Mouse (Mus musculus): Measurements from ENCODE around the gene Arhgef39.
"Not testable (repeated sequence)": the region's sequence is repeated elsewhere in the genome, so short reads cannot be mapped to it uniquely, and the experiment has no call there.

Gene Arhgef39

DNA sequence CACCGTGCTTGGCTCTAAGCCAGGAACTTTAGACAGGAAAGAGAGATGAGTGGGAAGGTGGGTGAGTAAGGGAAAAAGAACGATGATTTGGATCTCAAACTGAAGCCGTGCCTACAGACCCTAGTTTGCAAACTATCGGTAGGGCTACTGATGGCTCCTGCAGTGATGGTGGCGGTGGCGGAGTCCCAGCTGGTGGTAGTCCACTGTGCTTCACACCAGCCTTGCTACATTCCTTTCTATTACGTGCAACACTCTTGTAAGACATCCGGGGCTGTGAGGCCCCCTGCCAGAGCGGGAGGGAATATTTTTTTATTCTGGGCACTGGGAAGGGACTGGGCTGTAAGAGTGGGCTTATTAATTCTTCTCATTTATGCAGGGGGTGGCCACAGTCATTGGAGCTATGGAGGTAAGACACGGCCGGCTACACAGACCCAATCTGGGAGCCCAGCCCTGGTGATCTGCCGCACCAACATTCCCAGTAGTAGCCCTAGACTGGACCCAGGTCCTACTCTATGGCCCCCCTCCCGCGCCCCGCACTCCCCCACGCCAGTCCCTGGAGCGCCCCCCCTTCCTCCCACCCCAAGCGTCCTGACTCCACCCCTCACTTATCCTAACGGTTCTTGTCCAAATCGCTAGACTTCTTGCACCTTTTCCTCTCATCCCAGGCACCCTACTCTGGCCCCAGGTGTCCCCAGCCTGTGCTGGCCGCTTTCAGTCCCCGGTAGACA is 8.6 kb upstream of the Arhgef39 start:
- DNase-seq (ENCODE audit: low spot score), result no peak

DNA sequence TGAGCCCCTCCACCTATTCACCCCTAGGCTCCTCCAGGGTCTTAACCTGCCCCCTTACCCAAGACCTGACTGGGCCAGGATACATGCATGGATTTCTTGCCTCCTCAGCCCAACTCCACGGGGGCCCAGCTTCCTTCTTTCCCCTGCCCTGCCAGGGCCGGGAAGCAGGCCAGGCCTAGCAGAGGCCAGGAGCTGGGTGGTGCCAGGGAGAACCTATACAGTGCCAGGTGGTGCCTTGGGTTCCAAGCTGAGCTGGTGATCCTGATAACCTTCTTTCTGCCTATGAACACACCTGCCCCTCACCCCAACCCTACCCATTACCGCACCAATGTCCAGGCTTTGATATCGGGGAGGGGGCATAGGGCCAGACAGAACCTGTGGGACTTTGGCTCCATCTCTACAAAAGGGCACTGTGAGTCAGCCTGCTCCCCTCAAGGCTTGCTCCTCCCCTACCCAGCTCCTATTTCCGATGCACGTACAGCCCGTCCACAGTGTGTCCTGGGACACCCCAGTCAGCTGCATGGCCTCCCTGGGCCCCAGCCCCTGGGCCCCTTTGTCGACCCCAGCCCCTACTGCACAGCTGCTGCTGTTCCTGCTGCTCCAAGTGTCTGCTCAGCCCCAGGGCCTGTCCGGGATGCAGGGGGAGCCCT is 7.2 kb upstream of the Arhgef39 start, which contains the start of gene Car9:
TSS of gene Car9 (plus strand) at position 431 of the 650 bp plus-strand sequence.
- DNase-seq (ENCODE audit: low spot score), result no peak

DNA sequence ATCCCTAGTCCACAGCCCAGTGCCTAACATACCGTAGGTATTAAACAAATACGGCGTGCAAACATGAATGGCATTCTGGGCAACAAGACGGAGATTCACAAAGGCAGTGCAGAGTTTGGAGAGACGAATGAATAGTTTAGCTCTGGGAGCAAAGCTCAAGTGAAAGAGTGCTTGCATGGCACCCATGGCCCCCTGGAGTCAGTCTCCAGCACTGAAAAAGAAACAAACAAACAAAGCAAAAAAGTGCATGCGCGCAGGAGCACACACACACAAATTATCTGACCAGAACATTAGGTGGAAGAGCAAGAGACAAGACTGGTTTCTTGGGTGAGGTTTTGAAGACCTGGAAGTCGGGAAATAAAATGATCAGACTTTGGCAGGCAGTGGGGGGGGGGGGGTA is 6.6 kb upstream of the Arhgef39 start:
- DNase-seq (ENCODE audit: low spot score), result no peak

DNA sequence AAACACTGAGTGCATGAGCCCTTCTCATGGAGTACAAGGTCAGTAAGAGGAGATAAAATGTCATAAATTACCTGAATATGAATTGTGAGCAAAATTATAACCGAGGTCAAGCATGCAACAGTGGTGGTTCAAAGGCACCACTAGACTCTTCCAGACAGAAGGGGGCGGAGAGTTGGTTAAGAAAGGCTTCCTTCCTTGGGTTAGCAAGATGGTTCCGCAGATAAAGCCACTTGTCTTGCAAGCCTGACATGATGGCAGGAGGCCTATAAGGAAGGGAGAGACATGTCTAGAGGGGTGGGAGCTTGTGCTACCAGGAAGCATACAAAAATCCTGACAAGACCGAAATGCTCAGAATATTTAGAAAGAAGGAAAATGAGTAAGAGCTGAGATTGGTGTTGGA is 4.8 kb upstream of the Arhgef39 start:
- DNase-seq (ENCODE audit: low spot score), result no peak

DNA sequence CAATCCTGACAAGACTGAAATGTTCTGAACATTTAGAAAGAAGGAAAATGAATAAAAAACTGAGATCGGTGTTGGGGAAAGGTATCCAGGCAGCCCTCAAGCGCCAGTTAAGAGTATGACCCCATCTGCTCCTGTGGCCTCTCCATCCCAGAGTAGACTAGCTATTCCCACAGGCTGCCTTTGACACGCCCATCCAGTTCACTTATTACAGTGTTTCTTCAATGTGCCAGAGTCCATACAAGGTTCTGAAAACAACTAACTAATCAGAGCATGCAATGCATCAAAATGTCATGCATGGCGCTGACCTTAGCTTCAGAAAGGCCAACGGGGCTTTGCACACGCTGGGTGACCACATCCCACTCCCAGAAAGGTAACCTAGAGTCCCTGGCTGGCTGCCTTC is 4.0 kb upstream of the Arhgef39 start:
- no peak for DNase-seq (ENCODE audit: low spot score)

DNA sequence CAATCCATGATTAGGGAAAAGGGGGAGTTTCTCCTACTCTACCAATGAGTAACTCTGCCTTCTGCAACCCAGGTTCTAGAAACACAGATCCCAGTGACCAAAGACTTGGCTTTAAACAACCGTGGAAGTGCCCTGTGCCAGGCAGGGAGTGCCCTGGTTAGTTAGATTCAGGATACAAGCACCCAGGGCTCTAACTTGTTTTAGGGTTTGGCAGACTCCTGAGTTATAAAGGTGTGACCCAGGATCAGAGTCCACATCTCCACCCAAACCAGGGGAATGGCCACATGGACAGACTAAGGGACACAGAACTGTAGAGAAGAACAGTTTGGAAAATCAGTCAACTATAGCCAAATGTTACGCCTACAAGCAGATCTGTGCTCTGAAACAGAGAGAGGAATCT is 3.5 kb upstream of the Arhgef39 start:
- DNase-seq (ENCODE audit: low spot score), result no peak

DNA sequence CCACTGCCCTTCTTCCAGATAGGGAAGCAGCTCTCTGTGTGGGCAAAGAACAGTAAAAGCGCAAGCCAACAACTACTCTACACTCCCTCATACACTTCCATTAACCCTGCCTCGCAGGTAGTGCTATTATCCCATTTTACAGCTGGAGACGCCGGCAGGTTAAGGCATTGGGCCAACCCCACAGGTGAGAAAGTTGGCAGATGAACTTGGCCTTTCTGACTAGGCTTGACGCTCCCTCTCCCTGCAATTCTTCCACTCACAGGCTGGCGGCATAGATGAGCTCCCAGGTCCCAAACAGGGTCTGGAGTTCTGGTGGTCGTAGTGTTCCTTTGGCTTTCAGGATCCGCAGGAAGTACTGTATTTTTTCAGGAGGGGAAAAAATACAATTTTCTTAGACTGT is 512 bp downstream of the Arhgef39 start:
- no peak for DNase-seq (ENCODE audit: low spot score)

DNA sequence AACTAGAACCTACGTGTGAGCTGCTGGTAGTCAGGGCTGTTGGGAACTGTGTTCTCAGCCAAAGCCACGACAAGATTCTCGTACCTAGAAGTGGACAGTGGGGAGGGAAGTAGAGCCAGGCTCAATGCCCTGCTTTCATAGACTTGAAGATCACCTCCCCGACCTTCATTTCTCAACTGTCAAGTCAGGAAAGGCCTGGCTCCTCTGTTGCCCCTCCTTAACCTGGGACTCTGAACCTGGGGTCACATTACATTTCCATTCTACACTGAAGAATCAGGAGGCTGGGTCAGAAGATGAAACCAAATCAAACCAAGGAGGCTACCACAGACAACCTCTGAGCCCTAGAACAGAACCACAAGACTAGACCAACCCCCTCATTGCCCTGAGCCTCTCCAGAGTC is 1.5 kb downstream of the Arhgef39 start:
- DNase-seq (ENCODE audit: low spot score), result no peak

DNA sequence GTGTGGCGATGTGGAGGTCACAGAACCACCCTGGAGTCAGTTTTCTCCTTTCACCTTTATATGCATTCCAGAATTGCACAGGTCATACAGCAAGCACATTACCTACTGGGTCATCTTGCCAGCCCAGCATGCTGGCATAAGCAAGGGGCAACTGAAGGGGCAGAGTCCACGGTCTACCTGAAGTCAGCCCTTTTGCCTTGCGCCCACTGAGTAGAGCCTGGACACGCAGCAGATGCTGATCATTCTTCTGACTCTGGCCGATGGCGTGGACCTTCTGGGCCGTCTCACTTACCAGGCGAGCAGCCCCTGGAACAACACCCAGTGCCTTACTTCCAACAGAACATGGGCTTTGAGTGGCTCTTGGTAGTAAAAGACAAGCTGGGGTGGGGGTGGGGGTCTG is 2.1 kb downstream of the Arhgef39 start:
- no peak for DNase-seq (ENCODE audit: low spot score)

DNA sequence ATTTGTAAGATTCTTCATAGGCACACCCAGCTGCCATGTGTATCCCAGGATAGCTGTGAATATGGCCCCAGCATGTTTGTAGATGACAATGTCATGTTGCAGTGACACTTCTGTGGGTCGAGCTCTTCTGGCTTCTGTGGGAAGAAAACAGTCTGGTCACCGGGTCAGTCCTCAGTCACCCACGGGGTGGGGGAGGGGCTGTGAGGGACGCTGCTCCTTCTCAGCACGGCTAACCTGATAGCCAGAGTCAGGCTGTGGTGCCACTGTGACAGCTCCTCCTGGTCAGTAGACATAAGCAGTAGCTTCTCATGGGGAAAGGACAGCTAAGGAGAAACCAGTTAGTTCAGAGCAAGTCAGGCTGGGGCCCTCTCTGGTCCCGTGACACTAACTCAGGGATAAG is 2.9 kb downstream of the Arhgef39 start:
- DNase-seq (ENCODE audit: low spot score), result no peak

DNA sequence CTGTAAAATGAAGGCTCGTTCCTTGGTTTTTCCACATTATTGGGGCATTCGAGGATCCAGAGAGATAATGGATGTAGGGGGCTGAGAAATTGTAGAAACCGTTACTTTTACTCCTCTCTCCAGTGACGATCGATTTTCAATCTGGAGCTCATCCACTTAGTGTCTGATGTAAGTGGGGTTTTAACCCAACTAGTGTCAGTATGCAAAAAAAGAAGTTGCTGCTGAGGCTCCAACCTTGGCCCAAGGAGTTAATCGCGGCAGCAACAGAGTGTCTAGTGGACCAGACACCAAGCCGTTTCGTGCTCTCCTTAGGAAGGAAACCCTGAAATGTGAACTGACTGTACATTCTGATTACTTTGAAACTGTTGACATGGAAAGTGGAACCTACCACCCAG is 5.7 kb downstream of the Arhgef39 start:
- no peak for DNase-seq (ENCODE audit: low spot score)

DNA sequence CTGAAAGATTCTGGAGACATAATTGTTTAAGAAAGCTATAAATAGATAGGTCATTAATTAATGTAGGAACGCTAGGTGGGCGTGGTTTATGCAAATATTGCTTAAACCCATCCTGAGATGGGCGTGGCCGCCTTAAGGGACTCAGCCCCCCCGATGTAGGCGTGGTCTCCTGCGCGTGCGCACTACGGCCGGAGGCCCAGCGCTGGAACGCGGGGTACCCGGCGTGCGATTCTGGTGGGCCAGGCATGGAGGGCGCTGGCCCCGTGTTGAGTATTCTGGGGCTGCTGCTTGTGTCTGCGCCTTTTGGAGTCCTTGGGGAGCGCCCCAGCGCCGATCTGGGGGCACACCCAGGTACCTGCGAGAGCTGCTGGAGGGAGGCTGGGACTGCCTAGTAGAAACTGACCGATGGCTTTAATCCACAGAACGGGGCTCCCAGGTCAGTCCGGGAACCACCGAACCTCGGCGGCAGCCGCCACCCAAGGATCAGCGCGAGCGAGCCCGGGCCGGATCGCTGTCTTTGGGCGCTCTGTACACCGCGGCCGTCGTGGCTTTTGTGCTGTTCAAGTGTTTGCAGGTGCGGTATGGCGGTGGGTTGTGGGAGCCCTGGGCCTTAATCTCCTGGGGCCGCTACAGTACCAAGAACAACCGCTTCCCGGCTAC is 6.2 kb downstream of the Arhgef39 start:
- DNase-seq (ENCODE audit: low spot score), result peak; percentile 92

DNA sequence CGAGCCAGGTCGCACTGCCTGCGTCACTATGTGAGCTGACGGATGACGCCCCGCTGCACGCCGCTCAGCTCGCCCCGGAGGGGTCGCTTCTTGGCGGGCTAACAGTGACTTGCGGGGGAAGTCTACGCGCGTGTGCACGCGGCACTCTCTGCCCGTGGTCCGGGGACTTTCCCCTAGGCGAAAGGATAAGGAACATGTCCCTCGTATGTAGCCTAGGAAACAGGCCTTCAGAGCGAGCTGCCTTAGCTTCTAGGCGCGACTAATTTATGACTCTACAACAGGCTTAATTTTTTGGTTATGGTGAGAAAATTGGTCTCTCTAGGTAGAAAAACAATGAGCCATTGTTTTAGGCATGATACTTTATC is 6.7 kb downstream of the Arhgef39 start, which contains the start of gene Ccdc107:
TSS of gene Ccdc107 (plus strand) at position 80 of the 365 bp plus-strand sequence.
- DNase-seq (ENCODE audit: low spot score), result peak; percentile 87

DNA sequence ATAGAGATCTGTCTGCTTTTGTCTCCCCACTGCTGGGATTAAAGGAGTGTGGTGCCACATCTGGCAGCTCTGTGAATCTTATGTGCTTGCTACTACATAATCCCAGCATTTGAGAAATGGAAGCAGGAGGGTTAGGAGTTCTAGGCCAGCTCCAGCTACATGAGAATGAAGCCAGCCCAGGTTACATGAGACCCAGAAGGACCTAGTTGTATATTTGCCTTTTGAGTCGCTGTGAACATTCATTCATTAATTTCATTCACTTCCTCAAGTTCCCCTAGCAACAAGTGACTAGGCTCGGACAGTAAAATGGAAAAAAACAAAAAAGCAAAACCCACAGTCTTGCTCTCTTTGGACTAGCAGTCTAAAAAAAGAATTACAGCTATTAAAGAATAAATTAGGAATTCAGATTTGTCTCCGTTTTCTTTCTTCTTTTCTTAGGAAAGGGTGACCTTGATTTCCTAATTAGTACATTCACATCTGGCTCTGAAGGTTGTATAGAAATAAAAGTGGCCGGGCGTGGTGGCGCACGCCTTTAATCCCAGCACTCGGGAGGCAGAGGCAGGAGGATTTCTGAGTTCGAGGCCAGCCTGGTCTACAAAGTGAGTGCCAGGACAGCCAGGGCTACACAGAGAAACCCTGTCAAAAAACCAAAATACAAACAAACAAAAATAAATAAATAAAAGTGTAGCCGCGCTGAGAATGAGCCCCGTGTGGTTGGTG is 7.2 kb downstream of the Arhgef39 start:
- no peak for DNase-seq (ENCODE audit: low spot score)

DNA sequence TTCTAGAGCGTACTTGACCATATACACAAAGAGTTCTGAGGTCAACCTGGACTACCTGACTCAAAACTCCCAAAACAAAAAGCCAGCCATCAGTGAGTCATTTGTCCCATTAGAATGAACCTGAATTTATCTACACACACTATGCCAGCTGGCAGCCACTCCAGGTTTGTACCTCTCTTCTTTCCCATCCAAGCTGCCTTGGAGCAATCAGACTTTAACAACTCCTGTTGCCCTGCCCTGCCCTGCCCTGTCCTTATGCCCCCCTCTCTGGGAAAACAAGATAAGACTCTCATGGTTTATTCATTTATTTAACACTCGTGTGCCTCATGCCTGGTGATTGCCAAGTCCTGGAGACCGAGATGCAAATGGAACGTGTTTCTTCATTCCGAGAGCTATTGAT is 8.7 kb downstream of the Arhgef39 start:
- DNase-seq (ENCODE audit: low spot score), result no peak

DNA sequence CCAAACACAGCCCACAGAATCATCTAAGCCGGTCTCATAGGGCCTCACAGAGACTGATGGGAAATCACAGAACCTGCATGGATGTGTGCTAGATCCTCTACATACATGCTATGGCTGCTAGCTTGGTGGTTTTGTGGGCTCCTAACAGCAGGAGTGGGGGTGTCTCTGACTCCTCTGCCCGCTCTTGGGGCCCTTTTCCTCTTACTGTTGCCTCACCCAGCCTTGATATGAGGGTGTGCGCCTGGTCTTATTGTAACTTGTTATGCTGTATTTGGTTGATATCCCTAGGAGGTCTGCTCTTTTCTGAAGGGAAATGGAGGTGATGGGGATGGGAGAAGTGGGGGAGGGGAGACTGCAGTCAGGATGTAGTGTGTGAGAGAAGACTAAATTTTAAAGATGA is 9.9 kb downstream of the Arhgef39 start:
- no peak for DNase-seq (ENCODE audit: low spot score)

DNA sequence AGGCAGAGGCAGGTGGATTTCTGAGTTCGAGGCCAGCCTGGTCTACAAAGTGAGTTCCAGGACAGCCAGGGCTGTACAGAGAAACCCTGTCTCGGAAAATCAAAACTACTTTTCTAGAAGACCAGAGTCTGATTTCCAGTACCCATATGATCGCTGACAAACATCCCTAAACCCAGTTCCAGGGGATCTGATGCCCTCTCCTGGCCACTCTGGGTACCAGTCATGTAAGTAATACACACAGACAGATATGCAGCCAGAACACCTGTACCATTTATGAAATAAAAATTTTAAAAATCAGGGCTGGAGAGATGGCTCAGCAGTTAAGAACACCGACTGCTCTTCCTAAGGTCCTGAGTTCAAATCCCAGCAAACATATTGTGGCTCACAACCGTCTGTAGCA is 13.8 kb downstream of the Arhgef39 start:
- DNase-seq (ENCODE audit: low spot score), result not testable (repeated sequence)

DNA sequence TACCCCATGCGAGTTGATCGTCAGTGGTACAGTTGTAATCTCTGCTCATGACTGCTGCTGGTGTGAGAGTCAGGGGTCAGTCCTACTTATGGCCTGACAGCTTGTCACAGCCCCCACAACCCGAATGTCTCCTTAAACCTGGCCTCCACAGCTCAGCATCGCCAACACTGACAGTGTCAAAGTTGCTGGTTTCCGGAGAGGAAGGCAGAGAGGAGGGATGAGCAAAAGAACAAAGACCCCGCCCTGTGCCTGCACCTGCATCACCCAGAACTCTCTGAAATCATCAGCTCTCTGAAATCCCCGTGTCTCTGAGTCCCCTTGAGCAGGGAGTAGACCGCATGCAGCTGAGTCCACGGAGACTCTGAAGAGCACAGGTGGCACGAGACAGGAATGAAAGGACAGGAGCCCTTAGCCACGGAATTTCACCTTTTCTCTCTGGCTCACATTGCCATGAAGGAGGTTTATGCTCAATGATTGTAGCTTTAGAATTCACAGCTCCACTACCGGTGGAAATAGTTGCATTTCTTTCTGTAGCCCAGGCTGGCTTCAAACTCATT is 15.9 kb downstream of the Arhgef39 start, which contains the start of gene Sit1:
TSS of gene Sit1 (minus strand) at position 200 of the 557 bp plus-strand sequence.
- no peak for DNase-seq (ENCODE audit: low spot score)

DNA sequence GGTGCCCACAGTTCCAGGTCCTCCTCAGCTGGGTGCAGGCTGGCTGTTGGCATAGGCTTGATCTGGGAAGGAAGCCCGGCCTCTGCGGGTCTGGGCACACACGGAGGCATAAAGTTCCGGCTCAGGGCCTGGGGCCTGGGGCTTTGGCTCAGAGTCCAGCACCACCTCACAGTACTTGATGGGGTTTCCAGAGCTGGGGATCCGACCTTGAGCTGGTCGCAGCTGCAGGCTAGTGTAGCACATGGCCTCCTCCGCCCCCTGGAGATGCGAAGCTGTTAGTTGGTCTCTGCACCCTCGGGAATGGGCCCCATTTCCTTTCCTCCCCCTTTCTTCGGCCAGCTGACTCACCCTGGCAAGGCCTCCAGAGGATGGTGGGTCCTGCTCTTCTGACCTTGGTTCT is 16.9 kb downstream of the Arhgef39 start:
- no peak for DNase-seq (ENCODE audit: low spot score)

DNA sequence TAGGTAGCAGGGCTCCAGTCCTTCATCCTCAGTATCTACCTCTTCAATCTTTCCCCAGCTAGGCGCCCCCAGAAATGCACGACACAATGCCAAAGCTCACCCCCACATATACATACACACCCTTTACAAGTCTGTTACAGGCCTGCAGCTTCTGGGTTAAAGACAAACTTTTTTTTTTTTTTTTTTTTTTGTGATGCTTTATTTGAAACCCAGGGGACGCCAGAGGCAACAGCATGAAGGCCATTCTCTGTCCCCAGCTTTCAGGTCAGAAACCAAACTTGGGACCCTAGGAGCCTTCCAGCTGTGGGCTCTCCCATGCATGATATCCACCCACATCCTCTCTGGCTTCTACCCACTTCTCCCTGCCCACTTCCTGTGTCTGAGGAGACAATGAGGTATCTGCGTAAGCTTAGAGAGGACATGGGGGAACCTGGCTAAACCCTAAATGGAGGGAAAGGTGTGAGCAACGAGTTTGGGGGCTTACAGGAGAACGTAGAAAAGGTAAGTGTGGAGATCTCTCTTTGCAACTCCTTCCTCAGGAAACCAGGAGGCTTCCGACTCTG is 17.5 kb downstream of the Arhgef39 start:
- no peak for DNase-seq (ENCODE audit: low spot score)

DNA sequence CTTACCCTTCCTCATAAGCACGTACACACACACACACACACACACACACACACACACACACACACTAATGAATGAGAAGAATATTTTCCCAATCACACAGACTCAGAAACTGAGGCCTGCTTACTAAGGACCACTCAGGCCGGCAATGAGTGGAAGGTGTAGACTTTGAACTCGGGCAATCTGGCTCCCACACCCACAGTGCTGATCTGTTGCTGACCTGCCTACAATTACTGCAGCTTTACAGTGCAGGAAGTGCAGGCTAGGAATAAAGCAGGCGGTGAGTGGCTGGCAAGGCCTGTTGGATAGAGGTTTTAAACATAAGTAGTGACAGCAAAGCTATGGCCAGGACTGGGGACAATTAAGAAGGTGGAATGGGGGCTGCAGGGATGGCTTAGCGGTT is 18.5 kb downstream of the Arhgef39 start:
- DNase-seq (ENCODE audit: low spot score), result no peak

Data from layer of hippocampus, adult 9-10 months (tissue).